Mouse (Mus musculus): Measurements from ENCODE around the gene Emilin1. TPM values are rescaled to one million over a fixed set of nuclear protein-coding genes. Genes with fewer than 3 reads are reported as not detected.

Gene Emilin1
- total RNA-seq, 1 experiment from 2014 or later: 2.1 TPM

DNA sequence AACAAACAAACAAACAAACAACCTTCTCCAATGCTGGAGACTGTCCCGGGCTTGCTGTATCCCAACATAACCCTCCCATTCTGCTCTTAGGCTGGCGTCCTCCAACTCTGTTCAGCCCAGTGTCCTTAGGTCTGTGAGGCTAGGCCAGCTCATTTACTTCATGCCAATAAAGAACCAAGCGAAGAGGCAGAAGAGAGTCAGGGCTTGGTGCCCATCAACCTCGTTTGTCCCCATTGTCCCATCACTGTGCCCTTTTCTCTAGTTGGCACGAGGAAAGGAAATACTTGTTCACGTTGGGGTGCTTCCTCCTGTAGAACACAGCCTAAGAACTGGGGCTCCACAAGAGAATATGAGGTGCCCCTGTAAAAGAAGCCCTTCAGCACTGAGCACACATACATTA lies 38.5 kb downstream of the Emilin1 start:
- ATAC-seq (ENCODE audit: extremely low read depth, insufficient number of reproducible peaks, low FRiP score, poor library complexity, severe bottlenecking): no peak

DNA sequence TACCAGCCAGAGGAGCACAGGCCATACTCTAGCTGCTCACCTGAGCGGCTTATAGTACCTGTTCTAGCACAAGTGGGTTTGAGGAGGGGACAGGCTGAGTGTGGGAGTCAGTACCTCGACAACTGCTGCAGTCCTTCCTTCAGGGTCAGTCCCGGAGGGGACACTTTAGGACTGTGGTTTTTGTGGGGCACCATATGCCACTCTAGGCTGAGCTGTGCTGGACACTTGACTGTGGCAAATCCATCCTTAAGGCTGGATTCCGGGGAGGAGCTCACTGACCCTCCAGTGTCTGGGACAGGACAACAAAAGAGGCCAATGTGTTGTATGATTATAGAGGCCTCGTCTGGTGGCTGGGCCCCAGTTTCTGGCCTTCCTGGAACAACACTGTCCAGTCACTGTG lies 39.3 kb downstream of the Emilin1 start:
- ATAC-seq (ENCODE audit: extremely low read depth, insufficient number of reproducible peaks, low FRiP score, poor library complexity, severe bottlenecking): no peak

DNA sequence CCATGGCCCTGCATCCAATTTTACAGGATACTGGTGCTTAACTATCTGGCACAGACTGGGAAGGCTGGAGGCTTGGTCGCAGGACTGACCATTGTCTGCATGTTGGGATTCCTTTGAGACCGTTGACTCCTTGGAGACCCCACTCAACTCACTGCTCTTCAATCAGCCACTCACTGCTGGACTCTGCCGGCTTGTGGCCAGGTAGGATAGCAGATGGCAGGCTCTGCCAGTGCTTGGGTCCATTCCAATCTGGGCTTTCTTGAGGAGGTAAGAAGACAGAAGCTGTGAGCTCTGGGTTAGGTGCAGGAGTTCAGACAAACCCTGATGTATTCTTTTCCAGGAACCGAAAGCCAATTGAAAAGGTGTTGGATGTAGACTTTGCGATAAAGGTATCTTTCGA lies 40.9 kb downstream of the Emilin1 start:
- ATAC-seq (ENCODE audit: extremely low read depth, insufficient number of reproducible peaks, low FRiP score, poor library complexity, severe bottlenecking): no peak

DNA sequence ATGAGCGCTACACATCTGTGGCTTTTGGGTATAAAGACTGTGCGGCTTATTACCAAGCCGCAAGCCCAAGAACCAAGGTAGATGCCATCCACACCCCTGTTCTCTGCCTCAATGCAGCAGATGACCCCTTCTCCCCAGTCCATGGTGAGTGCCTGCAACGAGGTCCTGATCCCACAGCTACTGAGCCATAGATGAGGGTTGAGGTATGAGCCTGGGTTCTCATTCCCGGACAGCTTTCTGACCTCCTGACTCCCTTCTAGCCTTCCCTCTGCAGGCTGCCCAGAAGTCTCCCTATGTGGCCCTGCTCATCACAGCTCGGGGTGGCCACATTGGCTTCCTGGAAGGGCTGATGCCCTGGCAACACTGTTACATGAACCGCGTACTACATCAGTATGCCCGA lies 41.4 kb downstream of the Emilin1 start:
- no peak for ATAC-seq (ENCODE audit: extremely low read depth, insufficient number of reproducible peaks, low FRiP score, poor library complexity, severe bottlenecking)

DNA sequence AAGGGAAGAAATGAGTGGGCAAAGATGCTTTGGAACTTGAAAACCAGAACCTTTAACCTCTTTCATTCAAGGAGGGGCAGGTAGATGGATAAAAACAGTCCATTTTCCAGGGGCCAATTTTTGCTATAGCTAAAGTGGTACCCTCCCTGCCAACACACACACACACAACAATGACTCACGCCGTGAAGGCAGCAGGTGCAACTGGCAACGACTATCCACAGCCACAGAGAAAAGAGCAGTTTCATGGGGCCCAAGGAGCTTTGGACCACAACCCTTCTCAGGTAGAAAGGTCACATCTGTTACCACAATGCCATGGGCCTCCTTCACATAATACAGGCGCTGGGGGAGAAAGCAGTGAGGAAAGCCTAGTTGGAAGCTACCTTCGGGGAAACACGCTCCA lies 42.5 kb downstream of the Emilin1 start:
- ATAC-seq (ENCODE audit: extremely low read depth, insufficient number of reproducible peaks, low FRiP score, poor library complexity, severe bottlenecking): no peak

DNA sequence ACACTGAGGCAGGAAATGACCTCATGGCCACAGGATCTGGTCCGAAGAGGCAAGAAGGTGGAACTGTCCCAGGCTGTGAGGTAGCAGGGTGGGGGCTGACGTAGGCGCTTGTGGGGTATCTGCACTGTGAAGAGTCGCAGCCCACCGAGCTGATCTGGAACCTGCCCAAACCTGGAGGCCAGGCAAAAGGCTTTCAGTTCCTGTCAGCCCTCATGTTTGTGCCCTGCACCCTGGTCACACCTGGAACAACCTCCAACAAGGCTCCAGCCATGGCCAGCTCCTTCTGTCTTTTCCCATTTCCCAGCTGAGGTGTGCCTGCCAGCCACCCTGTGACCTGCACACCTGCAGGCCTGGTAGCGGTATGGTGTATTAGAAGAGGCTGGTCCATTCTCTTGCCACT lies 44.7 kb downstream of the Emilin1 start:
- no peak for ATAC-seq (ENCODE audit: extremely low read depth, insufficient number of reproducible peaks, low FRiP score, poor library complexity, severe bottlenecking)

DNA sequence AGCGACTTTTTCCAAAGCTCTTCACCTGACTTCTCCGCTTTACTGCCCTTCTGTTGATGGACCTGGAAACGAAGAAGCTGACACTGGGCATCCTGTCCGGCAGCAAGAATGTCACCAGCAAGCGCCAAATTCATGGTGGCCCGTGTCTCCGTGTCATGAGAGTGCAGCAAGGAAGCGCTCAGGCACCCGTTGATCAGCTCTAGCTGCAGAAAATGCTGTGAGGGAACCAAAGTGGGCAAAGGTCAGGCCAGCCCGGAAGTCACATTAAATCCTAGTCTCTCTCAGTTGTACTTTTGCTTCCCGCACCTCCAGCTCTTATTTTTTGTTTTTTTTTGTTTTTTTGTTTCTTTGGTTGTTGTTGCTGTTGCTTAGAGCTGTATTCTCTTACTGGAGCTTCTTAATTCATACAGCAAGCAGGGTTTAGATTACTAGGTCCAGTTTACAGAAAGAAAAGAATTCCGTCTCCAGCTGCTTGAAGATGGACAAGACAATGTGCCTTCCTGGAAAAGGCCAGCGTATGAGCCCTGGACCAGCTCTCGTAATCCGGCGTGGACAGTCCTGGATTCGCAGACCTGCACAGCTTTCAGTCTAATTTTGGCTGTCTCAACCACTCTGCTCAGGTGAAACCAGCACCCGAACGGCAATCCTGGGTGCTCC lies 46.1 kb downstream of the Emilin1 start:
- ATAC-seq (ENCODE audit: extremely low read depth, insufficient number of reproducible peaks, low FRiP score, poor library complexity, severe bottlenecking): no peak

DNA sequence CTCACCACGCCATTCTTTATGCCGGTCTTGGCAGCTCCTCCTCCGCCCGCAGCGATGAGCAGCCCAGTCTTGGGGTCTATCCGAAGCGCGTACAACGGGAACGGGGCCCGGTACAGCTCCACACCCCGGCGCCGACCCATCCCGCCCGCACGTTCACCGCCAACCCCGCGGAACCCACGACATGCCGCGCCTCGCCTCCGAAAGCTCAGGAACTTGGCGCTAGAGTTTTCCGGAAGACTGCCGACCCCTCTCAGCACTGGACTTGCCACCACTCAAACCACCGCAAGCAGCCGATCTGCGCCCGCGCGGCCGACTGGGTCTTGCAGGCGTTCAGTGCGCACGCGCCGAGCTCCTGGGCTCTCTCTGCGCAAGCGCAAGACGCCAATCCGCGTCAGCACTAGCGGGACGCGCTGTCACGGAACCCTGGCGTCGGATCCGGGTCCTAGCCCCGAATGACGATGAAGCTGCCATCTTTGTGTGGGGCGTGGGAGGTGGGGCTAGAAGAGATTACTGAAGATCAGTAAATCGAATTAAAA lies 46.8 kb downstream of the Emilin1 start, which contains the start of gene Preb:
Gene Preb (minus strand): TSS at position 396 of the 536 bp plus-strand sequence.
- peak; percentile 74 for ATAC-seq (ENCODE audit: extremely low read depth, insufficient number of reproducible peaks, low FRiP score, poor library complexity, severe bottlenecking)

DNA sequence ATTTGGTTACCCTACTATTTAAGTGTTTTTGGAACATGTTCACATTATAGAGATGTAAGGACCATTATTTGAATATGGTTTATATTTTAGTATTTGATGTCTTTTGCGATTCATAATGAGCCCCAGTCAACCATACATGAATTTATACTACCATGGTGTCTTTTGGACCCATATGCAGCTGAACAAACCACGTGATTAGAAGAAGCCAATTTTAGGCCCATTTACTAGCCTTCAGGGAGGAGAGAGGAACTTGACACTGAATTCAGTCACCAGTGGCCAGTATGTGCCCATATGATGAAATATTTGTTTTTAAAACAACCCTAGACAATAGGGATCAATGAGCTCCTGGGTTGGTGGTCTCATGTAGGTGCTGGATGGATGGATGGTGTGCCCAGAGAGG lies 47.6 kb downstream of the Emilin1 start:
- no peak for ATAC-seq (ENCODE audit: extremely low read depth, insufficient number of reproducible peaks, low FRiP score, poor library complexity, severe bottlenecking)

DNA sequence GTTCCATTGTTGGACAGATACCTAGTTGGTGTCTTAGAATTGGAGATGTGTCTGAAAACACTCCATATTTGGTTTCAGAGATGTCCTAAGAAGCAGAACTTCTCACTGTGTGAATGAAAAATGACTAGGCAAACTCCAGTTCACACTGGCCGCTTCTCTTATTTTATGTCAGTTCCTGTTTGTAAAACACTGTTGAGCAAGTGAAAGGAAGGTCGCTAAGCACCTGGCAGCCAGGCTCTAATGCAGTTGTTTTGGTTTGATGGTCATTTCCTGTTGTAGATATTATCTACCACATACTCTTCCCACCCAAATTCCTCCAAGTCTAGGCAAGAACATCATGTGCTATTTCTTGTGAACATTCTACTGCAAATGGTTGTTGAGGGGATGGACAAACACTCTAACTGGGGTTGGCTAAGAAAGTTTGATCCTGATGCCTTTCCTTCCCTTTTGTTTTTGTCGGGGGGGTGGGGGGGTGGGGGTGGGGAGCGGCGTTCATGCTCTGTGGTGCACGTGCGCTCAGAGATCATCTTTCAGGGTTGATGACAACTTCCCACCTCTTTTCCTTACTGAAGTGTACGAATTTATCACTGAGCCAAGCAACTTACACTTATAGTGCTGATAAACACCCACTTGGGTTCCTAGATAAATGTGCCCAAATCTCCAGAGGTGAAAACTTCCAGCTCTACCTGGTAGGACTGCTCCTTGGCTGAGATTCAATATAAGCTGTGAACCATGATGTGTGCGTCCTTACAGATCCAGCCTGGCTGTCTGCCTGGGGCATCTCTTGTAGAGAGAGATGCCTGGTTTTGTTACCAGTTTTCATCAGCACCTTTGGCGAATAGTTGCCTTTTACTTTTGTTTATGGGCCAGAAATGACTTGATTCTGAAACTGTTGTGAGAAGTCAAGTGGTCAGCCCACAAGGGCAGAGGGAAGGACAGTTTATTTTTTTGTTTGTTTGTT lies 48.6 kb downstream of the Emilin1 start:
- peak; percentile 75 for ATAC-seq (ENCODE audit: extremely low read depth, insufficient number of reproducible peaks, low FRiP score, poor library complexity, severe bottlenecking)

DNA sequence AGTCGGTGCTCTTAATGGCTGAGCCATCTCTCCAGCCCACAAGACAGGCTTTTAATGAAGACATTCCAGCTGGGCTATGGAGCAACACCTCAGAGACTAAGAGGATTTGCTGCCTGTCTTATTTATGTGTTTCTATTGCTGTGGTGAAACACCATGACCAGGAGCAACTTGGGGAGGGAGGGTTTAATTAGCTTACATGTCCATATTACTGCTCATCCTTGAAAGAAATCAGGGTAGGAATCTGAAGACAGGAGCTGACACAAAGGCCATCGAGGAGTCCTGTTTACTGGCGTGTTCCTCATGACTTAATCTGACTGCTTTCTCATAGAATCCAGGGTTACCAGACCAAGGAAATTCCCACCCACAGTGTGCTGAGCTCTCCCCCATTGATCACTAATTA lies 50.7 kb downstream of the Emilin1 start:
- ATAC-seq (ENCODE audit: extremely low read depth, insufficient number of reproducible peaks, low FRiP score, poor library complexity, severe bottlenecking): no peak

DNA sequence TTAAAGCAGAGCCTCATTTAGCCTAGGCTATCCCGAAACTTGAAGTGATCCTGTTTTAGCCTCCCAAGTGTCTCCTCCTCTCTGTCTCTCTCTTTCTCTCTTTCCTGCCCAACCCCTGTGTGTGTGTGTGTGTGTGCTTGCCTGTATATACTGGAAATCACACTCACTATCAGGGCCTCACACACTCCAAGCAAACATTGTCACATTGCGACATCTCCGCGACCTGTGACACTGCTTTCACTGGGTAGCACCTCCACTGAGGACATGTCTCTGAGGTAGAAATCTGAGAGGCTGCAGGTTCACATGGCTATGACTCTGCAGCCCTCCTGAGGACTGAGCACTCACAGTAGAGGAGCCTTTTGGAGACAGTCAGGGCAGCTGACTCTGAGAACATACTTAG lies 53.0 kb downstream of the Emilin1 start:
- no peak for ATAC-seq (ENCODE audit: extremely low read depth, insufficient number of reproducible peaks, low FRiP score, poor library complexity, severe bottlenecking)

DNA sequence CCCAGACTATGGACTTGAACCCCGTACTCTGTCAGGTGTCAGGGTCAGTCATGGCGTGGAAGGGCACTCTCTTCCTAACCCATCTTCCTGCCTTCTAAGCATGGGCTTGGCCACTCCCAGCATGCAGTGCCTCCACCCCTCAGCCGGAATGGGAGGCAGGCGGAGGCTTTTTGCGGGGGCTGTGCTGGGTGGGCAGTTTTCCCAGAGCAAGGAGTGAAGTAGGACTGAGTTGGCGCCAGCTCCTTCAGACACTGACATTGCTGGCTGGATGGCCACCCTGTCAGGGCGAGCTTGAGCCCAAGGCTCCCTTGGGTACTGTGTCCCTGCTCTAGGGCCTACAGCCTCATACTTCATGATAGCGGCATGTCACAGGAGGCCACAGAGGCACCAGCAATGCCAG lies 55.2 kb downstream of the Emilin1 start, which contains the start of gene Tcf23:
Gene Tcf23 (plus strand): TSS at position 247 of the 400 bp plus-strand sequence.
- ATAC-seq (ENCODE audit: extremely low read depth, insufficient number of reproducible peaks, low FRiP score, poor library complexity, severe bottlenecking): no peak

DNA sequence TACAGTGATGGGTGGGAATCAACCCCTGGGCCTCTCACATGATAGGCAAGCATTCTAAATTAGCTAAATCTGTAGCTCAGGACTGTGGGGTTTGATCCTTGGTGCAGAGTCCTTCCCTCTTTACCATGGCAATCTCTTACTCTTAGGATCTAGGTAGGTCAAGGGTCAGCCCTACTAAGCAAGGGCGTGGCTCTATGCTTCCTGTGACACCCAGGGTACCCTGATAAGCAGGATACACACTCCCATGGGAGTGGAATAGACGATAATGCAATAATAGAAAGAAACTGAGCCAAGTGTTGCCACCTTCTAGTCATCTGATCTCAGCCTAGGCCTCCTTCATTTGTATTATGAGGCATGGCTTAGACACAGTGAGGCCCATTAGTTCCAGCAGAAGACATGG lies 56.2 kb downstream of the Emilin1 start:
- ATAC-seq (ENCODE audit: extremely low read depth, insufficient number of reproducible peaks, low FRiP score, poor library complexity, severe bottlenecking): no peak

Other genes starting within 250 kb of the Emilin1 start
- gene Cenpa, start 246.6 kb upstream of the Emilin1 start, total RNA-seq (2017): 56.1 and 56.7 TPM in 2 replicates
- not detected in 2 replicates for gene Dpysl5, start 201.8 kb upstream of the Emilin1 start, total RNA-seq (2017)
- gene Mapre3, start 98.8 kb upstream of the Emilin1 start, total RNA-seq (2017): 1.7 and 3.0 TPM in 2 replicates
- 21.4 and 22.2 TPM in 2 replicates for gene Tmem214, start 45.4 kb upstream of the Emilin1 start, total RNA-seq (2017)
- gene Agbl5, start 24.7 kb upstream of the Emilin1 start, total RNA-seq (2017): 12.3 and 14.7 TPM in 2 replicates
- 124 and 149 TPM in 2 replicates for gene Ost4, start 5.6 kb upstream of the Emilin1 start, total RNA-seq (2017)
- 25.7 and 28.2 TPM in 2 replicates for gene Khk, start 8.0 kb downstream of the Emilin1 start, total RNA-seq (2017)
- 0.25 and 0.47 TPM in 2 replicates for gene Cgref1, start 32.2 kb downstream of the Emilin1 start, total RNA-seq (2017)
- 299 and 306 TPM in 2 replicates for gene Preb, start 47.0 kb downstream of the Emilin1 start, total RNA-seq (2017)
- not detected in 2 replicates for gene Tcf23, start 55.3 kb downstream of the Emilin1 start, total RNA-seq (2017)
- gene Atraid, start 134.9 kb downstream of the Emilin1 start, total RNA-seq (2017): 50.5 and 56.0 TPM in 2 replicates
- 2.4 and 5.0 TPM in 2 replicates for gene Slc5a6, start 135.5 kb downstream of the Emilin1 start, total RNA-seq (2017)
- gene Cad, start 141.4 kb downstream of the Emilin1 start, total RNA-seq (2017): 10.6 and 19.6 TPM in 2 replicates
- not detected in 2 replicates for gene Dnajc5g, start 192.9 kb downstream of the Emilin1 start, total RNA-seq (2017)
- not detected in 2 replicates for gene Slc30a3, start 194.8 kb downstream of the Emilin1 start, total RNA-seq (2017)
- not detected in 2 replicates for gene Trim54, start 203.3 kb downstream of the Emilin1 start, total RNA-seq (2017)
- not detected in 2 replicates for gene Ucn, start 225.4 kb downstream of the Emilin1 start, total RNA-seq (2017)
- gene Mpv17, start 240.8 kb downstream of the Emilin1 start, total RNA-seq (2017): 17.2 and 25.9 TPM in 2 replicates

Measured in neutrophil, adult 5-6 weeks (primary cell).